Mouse (Mus musculus) embryonic fibroblast, embryonic 13.5 days (primary cell): ENCODE data around the gene Gm5150. TPM values are rescaled to one million over a fixed set of nuclear protein-coding genes. Genes with fewer than 3 reads are reported as not detected.

Source experiments
- H3K27ac ChIP-seq: 2 replicates; pipeline ENCODE4 v1.5.1; 2012; ENCODE audit warnings: low read length, control low read depth, inconsistent platforms; ENCODE audit not compliant: insufficient read depth
- H3K4me1 ChIP-seq: 2 replicates; pipeline ENCODE4 v1.6.1; 2011; ENCODE audit warnings: low read length; ENCODE audit not compliant: control insufficient read depth, insufficient read depth
- H3K4me3 ChIP-seq: 2 replicates; pipeline ENCODE4 v1.5.1; 2011; ENCODE audit warnings: mild to moderate bottlenecking, control low read depth, low read length; ENCODE audit not compliant: insufficient read depth
- CTCF ChIP-seq: IDR thresholded peaks from 2 replicates; pipeline ENCODE4 v1.5.1; 2011; ENCODE audit warnings: mild to moderate bottlenecking, control low read depth, low read length, moderate library complexity, borderline replicate concordance; ENCODE audit not compliant: insufficient read depth
- POLR2A ChIP-seq: IDR thresholded peaks from 2 replicates; pipeline ENCODE4 v1.6.1; 2011; ENCODE audit warnings: low read depth, mild to moderate bottlenecking, control low read depth, low read length, moderate library complexity
- polyA plus RNA-seq: library from polyadenylated mRNA; stranded (reverse); fragments of >200 nt; gene quantifications from 2 replicates; pipeline ENCODE4 v1.2.4, GENCODE M21; 2011; ENCODE audit warnings: low read depth; ENCODE audit not compliant: missing spikeins, insufficient read length

The Gm5150 gene
- polyA plus RNA-seq, 1 experiment, result not detected

GRCm38 (mm10) chr3:15956921-15957320, 49.3 kb downstream of the Gm5150 start:
- Histone ChIP-seq H3K4me3 (no peak overlapping the region), H3K4me1 (no peaks in the 10 kb centered on the region), H3K27ac (no peak overlapping the region)
- no peak for TF ChIP-seq CTCF
- no peak for TF ChIP-seq POLR2A

Other genes with a start within 250 kb of the Gm5150 start
- gene Sirpb1c, start 157.9 kb downstream of the Gm5150 start, polyA plus RNA-seq, result not detected in 2 replicates